Mouse (Mus musculus): ENCODE measurements at regions not wholly inside any gene's neighbourhood (a gene's known extent, or its start where the extent isn't known, plus 50 kb on each side); places are given as distances from the start of the nearest gene placed in this dataset.

DNA sequence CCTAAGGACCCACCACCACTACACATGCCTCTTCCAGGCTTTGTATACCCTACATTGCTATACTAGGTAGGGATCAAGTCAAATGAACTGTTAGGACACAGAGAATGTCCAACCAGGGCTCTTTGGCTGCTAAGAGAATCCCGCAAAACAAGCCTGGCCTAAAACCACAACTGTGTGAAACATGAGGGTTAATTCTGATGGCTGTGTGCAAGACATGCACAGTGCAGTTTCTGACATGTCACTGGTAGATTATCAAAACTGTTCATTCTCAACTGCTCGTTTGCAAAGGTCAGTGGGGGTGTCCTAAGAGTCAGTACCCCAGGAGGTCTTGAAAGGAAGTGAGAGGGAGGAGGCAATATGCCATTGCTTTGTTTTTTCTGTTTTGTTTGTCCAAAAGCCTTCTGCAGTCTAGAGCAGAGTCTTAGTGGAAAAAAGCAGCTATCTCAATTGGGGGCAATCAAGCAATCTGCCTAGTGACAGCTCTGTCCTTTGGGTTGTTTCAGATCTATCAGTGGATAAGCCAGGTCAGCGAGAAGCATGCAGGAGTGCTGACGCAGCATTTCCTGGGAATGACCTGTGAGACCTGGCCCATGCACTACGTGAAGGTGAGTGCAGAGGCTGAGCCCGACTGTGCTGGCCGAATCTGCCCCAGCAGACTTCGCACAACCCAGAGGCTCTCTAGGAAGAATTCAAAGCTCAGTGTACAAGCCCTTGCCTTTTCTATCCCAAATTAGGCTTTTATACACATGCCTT lies 151.3 kb upstream of the 4933402D24Rik start:
- DNase-seq (ENCODE audit: low spot score in 2 of 2): no peak

DNA sequence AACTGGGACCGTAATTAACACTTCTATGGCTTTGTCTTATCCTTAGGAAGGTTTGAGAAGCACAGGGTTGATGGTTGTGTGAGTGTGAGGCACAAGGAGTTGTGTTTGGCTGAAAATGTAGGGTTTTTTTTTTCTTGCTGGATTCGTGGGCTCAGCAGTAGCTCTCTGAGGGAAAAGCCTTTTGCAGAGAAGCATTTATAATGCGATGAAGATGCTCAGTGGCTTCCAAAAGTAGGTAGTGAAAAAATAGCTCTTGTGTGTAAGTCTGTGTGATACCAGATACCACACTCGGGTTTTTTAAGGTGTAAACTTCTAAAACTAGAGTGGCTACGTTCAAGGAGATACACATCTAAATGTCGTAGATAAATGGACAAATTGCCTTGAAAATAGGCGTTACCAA lies 149.1 kb upstream of the 4933402D24Rik start:
- no peak for DNase-seq (ENCODE audit: low spot score in 2 of 2)

- no peak for DNase-seq (ENCODE audit: low spot score in 2 of 2)
These were observed 148.0 kb upstream of the 4933402D24Rik start for GRCm38 (mm10) chr1:63916907-63917650.

DNA sequence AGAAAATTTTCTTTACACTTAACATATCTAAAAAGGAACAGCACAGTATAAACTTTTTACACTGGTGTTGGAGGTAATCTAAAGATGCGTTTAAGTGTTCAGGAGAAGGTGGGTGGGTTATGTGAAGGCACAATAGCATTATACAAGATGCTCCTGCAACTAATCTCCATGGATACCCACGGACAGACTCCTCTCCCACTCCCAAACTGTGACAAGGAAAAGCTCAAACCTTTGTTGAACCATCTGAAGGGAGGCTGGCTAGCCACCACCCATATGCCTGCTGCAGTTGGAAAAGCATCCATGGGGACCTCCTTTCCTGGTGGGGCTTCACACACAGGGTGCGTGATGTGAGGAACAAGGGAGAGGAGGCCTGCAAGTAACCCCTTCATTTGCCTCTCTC lies 141.7 kb upstream of the 4933402D24Rik start:
- DNase-seq (ENCODE audit: low spot score in 2 of 2): no peak

DNA sequence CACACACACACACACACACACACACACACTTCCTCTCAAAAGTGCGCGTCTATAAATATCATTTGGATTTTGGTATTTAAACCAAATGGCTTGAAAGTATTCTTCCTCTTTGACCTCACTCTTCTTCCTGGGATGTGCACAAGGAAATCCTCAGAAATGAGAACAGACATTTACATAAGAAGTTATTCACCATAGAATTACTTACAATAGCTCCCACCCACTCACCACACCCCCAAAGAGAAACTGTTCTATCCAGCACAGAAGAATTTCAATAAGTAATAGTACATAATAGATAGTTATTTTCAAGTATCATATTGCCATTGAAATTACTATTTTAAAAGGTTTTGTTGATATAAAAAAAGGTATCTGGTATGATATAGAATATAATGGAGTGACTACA lies 140.1 kb upstream of the 4933402D24Rik start:
- DNase-seq (ENCODE audit: low spot score in 2 of 2): no peak

DNA sequence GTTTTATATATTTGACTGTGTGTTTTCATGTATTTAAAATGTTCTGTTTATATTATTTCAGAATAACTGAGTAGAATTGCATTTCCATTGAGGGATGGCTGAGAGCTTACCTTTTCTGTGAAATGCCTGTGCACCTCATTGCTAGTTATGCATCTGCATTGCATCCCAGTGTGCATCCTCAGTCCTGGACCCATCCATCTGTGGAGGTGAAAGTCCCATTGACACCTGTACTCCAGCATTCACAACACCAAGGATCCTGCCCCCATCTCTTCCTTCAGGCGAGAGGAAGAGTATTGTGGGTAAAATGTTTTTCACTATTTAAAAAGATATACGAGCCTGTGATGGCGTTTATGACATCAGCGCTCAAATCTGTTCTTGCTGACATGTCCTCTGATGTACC lies 134.6 kb upstream of the 4933402D24Rik start:
- no peak for DNase-seq (ENCODE audit: low spot score in 2 of 2)

- DNase-seq (ENCODE audit: low spot score in 2 of 2): no peak
These were observed 134.1 kb upstream of the 4933402D24Rik start for GRCm38 (mm10) chr1:63903201-63903600.

- no peak for DNase-seq (ENCODE audit: low spot score in 2 of 2)
These were observed 133.3 kb upstream of the 4933402D24Rik start for GRCm38 (mm10) chr1:63902391-63902790.

DNA sequence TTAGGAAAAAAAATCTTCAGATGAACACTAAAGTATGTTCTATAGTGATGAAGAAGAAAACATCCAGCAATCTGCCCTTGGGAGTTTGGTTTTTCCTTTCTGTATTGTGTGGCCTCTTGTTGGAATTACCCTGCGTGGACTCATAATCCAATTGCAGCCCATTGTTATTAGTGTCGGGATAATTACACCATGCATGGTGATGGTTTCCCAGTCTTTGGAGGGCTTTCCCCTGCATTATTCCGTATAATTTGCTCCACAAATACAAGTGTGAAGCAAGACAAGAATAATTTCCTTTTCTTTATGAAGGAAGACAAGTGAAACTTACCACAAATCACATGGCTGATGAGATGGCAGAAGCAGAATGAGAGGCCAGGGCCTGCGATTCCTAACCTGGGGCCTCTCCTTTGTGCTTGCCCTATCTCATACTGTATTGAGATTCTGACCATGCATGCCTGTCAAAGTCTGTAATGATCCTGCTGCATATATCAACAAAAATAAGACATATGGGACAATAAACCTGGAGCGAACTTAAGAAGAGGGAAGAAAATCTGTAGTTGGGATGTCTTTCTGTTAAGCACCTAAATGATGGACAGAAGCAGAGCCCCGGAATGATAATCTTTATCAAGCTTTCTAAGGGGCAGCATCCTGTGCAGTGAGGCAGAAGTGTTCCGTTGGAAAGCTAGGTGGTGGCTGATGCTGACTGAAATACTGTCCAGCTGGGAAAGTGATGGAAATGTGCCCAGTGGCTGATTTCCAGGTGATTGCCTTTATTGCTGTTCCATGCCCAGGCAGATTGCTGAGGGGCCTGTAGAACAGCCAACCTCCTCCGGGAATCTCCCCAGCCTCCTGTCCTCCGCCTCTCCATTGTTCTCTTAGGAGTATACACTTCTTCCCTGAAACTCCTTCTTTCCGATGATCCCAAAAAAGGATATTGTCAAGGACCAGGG lies 130.8 kb upstream of the 4933402D24Rik start:
- no peak for DNase-seq (ENCODE audit: low spot score in 2 of 2)

- DNase-seq (ENCODE audit: low spot score in 2 of 2): no peak
These were observed 129.7 kb upstream of the 4933402D24Rik start for GRCm38 (mm10) chr1:63898766-63899165.

- no peak for DNase-seq (ENCODE audit: low spot score in 2 of 2)
These were observed 128.5 kb upstream of the 4933402D24Rik start for GRCm38 (mm10) chr1:63897556-63897955.

DNA sequence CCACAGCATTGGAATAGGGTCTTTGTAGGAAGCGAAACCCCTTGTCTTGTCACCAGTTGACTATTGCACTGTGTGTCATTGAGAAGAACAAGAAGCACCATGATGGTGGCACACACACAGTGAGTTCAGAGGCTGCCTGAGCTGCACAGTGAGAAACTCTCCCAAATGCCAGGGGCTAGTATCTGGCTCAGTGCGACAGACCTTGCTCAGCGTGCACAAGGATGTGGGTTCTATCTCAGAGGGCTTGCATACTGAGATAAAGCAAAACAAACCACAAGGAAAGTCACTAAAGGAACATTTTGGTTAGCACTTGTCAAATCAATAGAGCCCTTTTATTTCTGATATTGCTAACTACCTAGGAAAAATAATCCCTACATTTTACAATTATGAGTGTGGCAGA lies 110.5 kb upstream of the 4933402D24Rik start:
- no peak for DNase-seq (ENCODE audit: low spot score in 2 of 2)

DNA sequence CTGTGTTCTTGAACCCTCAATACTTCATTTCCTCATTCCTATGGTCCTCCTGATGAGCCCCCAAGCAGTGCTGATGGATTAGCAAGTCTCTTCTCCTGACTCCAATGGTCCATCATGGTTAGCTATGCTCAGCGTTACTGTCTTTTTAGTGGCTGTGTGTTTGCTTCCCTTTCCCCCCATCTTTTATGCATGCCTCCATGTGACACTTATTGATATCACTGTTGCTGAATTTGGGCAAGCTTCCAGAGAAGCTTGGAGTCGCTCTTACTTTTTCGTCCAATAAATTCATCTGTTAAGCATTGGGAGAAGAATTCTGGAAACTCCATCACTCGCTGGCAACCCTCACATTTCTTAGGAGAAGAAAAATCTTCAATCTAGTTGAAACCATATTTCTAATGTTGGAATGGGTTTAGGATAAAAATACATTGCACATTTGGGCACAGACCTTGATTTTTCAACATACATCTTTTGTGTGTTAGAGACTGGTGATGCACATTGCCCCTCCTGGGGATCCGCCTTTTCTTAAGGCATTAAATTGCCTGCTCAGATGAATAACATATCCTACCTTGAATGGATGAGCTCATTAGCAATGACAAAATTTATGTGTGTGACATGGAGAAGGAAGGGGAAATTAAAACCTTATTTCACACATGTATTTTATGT lies 107.7 kb upstream of the 4933402D24Rik start:
- DNase-seq (ENCODE audit: low spot score in 2 of 2): no peak

DNA sequence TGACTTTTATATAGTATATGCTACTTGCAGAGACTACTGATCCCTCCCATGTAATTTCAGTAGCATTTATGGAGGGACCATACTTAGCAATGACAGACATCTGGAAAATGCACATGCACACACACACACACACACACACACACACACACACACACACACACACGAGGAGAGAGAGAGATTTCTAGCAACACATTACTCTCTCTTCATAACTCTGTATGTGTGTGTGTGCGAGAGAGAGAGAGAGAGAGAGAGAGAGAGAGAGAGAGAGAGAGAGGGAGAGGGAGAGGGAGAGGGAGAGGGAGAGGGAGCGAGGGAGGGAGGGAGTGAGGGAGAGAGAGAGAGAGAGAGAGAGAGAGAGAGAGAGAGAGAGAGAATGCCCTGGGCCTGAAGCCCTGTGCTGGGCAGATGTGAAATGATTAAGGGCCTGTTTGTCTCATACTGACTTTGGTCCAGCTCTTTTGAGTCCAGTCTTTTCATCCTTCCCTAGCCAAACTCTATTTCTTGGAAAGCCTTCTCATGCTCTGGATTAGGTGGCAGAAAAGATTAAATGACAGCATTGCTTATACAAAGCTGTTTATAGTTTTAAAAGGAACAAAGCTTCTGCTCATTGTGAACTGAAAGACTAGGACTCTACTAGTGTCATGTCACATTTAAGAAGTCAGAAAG lies 106.4 kb upstream of the 4933402D24Rik start:
- no peak for DNase-seq (ENCODE audit: low spot score in 2 of 2)

- DNase-seq (ENCODE audit: low spot score in 2 of 2): no peak
These were observed 102.8 kb upstream of the 4933402D24Rik start for GRCm38 (mm10) chr1:63871831-63872230.

DNA sequence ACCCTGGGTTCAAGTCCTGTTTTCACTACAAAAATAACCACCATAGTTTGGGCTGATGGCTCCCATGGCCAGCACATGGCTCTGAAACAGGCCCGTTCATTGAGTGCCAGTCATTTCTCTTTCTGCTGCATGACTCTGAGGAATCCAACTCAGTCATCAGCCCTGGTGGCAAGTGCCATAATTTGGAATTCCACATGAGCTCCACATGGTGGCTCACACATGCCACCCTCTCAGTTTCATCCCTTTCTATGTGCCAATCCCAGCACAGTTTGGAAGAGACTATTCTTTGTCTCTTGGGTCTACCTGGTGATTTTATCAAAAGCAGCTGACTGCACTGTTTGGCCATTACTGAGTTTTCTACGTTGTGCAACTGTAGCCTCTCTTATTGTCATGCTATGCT lies 100.3 kb upstream of the 4933402D24Rik start:
- no peak for DNase-seq (ENCODE audit: low spot score in 2 of 2)

DNA sequence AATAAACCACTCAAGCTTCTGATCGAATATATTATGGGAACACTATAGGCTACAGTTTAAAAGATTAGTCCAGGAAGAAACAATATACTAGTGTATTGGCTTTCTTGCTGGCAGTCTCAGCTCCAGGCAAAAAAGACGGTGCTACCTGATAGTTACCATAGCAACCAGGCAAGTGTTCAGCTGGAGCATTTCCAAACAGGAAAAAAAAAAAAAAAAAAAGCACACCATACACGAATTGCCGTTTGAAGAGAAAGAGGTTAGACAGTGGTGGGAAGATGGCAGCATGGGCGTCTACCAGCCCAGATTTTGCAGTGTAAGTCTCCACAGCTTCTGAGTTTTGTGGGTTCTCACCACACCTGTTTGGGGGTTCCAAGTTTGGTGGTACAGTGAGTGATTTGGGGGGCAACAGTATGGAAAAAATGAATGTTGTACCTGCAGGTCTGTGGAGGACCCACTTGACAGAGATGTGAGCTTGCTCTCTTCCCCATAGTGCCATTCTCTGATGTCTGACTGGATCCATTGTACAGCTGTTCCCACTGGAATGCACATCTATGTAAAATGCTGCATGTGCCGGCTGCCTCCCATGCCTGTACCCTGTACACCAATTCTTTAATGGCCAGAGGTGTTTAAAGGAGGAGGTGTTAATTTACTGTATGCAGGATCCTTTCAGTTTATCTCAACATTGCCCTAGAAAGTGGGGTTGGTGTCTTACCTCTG lies 89.0 kb upstream of the 4933402D24Rik start:
- DNase-seq (ENCODE audit: low spot score in 2 of 2): no peak

GRCm38 (mm10) chr1:63857468-63857867 lies 88.4 kb upstream of the 4933402D24Rik start:
- DNase-seq (ENCODE audit: low spot score in 2 of 2): no peak

DNA sequence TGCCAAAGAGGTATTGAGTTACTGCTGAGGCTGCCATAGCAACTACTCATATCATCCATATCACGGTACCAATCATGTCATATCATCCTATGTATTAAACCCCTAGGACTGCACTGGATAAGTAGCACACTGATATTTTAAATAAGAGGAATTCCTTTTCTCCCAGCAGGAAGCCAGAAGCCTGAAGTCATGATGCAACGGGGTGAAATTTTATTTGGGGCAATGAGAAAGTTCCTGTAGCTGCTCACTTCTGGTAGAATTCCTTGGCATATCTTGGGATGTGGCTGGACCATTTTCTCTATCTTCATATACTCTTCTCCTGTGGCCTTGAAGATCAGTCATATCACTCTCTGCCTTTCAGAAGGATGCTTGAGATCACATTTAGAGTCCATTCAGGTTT lies 87.3 kb upstream of the 4933402D24Rik start:
- no peak for DNase-seq (ENCODE audit: low spot score in 2 of 2)

GRCm38 (mm10) chr1:63854794-63855193 lies 85.7 kb upstream of the 4933402D24Rik start:
- no peak for DNase-seq (ENCODE audit: low spot score in 2 of 2)

All from natural killer cell, adult 2 months (primary cell).